Mouse (Mus musculus) CD4-positive naive resting alpha-beta T cell, adult 57 days (primary cell): ENCODE data around the gene Gm10112. TPM values are rescaled to one million over a fixed set of nuclear protein-coding genes. Genes with fewer than 3 reads are reported as not detected.

Source experiments
- total RNA-seq: library from RNA; stranded (reverse); gene quantifications from one replicate; pipeline ENCODE4 v1.2.4, GENCODE M21; 2023

Gene Gm10112
- total RNA-seq: not detected

DNA sequence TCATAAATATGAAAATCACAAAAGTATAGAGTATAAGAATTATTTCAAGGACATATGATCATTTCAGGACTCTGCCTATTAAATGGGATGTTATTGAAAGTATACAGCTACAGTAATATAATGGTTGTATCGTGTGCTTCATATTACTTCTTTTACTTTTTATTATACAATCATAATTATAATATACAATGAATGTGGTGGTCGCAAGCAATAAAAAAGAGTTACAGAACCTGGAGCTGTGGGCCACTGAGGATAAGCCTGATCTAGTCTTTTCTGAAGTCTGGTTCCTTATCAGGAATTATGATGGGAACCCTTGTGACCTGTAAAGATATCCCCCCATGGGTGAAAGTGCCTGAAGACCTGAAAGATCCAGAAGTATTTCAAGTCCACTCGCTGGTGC lies at the start of gene Gm10112:
Gene Gm10112, plus strand, starts transcription at position 301 of the 400 bp plus-strand sequence.

Other genes with a start within 250 kb of the Gm10112 start
- not detected for gene Cylc1, start 57.9 kb upstream of the Gm10112 start, total RNA-seq